Mouse (Mus musculus) Patski (cell line): ENCODE data around the gene Frat1. TPM values are rescaled to one million over a fixed set of nuclear protein-coding genes. Genes with fewer than 3 reads are reported as not detected.

Experiments
- ATAC-seq: fragments of 100-300 bp; one replicate; pipeline ENCODE4 v1.8.0; 2021
- CTCF ChIA-PET: fragments of 350-600 bp; sonication (Branson Sonifier 250); formaldehyde crosslinking; loops from one replicate; lab custom pipeline; 2022; ENCODE audit warnings: inconsistent platforms; lab: Charles Lee
- POLR2A ChIA-PET: fragments of 350-600 bp; sonication (Branson Sonifier 250); formaldehyde crosslinking; loops from one replicate; lab custom pipeline; 2022; ENCODE audit warnings: antibody characterized with exemption, inconsistent platforms; lab: Charles Lee
- DNase-seq: peaks from one replicate; pipeline ENCODE4 v3.0.0-alpha.2; 2011; ENCODE audit warnings: low read depth, low spot score
- H3K27me3 ChIP-seq: fragments of 371-371 bp; one replicate; pipeline ENCODE4 v1.5.1; 2021
- CTCF ChIP-seq: fragments of 100-300 bp; IDR thresholded peaks from one replicate; pipeline ENCODE4 v1.5.1; 2021
- in situ Hi-C: fragments of 300-500 bp; cut with MboI; formaldehyde crosslinking; loops from 3 replicates; pipeline ENCODE4 v1.11.1; 2018; ENCODE audit warnings: low pct_unique_long_range_greater_than_20kb, mixed read lengths
- polyA plus RNA-seq: library from polyadenylated mRNA; unstranded; gene quantifications from one replicate; pipeline ENCODE4 v1.2.3, GENCODE M21; 2021

Gene Frat1
- polyA plus RNA-seq, 1 experiment from 2014 or later = 3.9 TPM

DNA sequence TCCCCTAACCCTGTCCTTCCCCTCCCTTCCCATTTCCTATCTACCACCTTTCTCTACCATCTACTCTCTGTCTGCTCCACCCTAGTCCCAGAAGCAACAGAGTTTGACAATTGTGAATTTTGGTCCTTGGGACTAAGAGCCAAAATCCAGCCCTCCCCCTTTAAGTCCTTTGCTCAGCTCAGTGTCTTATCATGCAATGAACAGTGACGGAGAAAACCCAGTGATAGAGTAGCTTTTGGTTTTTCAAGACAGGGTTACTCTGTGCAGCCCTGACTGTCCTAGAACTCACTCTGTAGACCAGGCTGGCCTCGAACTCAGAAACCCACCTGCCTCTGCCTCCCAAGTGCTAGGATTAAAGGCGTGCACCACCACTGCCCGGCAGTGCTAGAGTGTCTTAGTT is 16.4 kb upstream of the Frat1 start:
- POLR2A ChIA-PET = no interaction called here
- TF ChIP-seq CTCF = no peak
- in situ Hi-C loops = no loop called here
- peaks cover 12% of the 10 kb centered on the region for H3K27me3 ChIP-seq
- CTCF ChIA-PET = interaction anchor here (1.1 kb wide), 1 partner anchor 10 kb away, joined by 4 read pairs; no protein-coding TSS in a partner anchor
- DNase-seq (no peak), ATAC-seq (no peak)

DNA sequence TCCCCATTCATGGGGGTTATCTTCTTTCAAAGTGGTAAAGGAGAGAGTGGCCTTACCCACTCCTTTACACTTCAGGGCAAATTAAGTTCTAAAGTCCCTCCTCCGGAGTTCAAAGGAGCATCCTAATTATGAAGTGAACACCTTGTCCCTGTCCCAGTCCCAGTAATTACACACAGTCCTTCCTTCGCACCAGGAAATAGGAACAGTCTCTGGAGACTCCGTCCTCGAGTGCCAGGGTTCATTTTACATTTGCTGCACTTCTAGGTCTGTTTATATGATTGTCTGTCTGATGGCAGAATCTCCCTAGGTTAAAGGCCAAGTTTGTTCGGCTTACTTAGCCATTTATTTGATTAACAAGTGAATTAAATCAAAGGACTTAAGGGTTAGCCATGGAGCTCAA is 13.4 kb upstream of the Frat1 start:
- POLR2A ChIA-PET = no interaction called here
- DNase-seq = no peak
- no peak for ATAC-seq
- no peak for TF ChIP-seq CTCF
- peaks cover 22% of the 10 kb centered on the region for H3K27me3 ChIP-seq
- in situ Hi-C loops = no loop called here
- CTCF ChIA-PET = no interaction called here

GRCm38 (mm10) chr19:41816915-41817314 is 12.9 kb upstream of the Frat1 start:
- ChIA-PET POLR2A (no interaction called here), CTCF (no interaction called here)
- no peak for TF ChIP-seq CTCF
- H3K27me3 ChIP-seq = peaks cover 22% of the 10 kb centered on the region
- DNase-seq (no peak), ATAC-seq (no peak)
- in situ Hi-C loops = no loop called here

DNA sequence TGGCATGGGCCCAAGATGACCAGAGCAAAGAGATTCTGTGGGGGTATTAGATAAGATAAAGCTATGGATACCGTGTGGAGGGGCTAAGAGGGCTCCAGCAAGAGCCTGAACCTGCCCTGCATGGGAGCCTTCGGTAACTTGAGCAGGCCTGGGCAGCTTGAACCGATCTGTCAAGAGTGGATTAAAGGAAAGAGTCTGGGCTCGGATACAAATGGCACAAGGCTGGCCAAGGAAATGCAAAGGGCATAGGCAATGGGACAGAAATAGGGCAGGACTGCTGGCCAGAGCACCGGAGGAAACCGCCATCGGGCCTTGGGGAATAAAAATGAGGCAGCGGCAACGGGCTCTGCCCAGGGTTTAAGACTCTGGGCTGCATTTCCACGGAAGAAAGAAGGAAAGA is 12.4 kb upstream of the Frat1 start:
- ChIA-PET POLR2A (no interaction called here), CTCF (no interaction called here)
- no peak for TF ChIP-seq CTCF
- DNase-seq (no peak), ATAC-seq (no peak)
- in situ Hi-C loops = no loop called here
- peaks cover 23% of the 10 kb centered on the region for H3K27me3 ChIP-seq

DNA sequence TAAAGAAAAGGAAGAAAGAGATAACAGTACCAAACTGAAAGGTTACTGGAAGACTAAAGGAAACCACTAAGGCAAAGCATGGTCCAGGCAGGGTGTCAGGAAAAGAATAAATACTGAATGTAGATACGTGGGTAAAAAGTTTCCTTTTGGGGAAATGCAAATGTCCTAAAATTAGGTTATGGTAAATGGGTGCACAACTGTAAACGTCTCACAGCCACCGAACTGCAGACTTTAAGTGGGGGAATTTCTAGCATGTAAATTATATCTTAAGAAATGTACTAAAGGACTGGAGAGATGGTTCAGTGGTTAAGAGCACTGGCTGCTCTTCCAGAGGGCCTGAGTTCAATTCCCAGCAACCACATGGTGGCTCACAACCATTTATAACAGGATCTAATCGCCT is 11.0 kb upstream of the Frat1 start:
- TF ChIP-seq CTCF = no peak
- no peak for DNase-seq
- POLR2A ChIA-PET = no interaction called here
- peaks cover 28% of the 10 kb centered on the region for H3K27me3 ChIP-seq
- no peak for ATAC-seq
- CTCF ChIA-PET = no interaction called here
- in situ Hi-C loops = no loop called here

GRCm38 (mm10) chr19:41821436-41821835 is 8.3 kb upstream of the Frat1 start:
- no peak for ATAC-seq
- no peak for DNase-seq
- no peak for TF ChIP-seq CTCF
- peaks cover 37% of the 10 kb centered on the region for H3K27me3 ChIP-seq
- CTCF ChIA-PET = no interaction called here
- POLR2A ChIA-PET = interaction anchor here (0.5 kb wide), 1 partner anchor 8 kb away, joined by 3 read pairs; no protein-coding TSS in a partner anchor
- in situ Hi-C loops = no loop called here

DNA sequence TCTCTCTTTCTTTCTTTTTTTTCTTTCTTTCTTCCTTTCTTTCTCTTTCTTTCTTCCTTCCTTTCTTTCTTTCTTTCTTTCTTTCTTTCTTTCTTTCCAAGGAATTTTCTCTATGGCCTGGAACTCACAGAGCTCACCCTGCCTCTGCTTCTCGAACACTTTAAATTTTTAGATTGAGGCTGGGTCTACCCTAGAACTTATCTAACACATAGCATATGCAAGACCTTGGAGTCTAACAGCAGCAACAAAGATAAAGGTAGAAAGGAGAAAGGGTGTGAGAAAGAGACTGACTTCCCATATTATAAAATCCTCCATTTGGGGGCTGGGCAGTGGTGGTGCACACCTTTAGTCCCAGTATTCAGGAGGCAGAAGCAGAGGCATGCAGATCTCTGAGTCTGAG is 7.2 kb upstream of the Frat1 start:
- ATAC-seq = no peak
- in situ Hi-C loops = no loop called here
- no peak for DNase-seq
- POLR2A ChIA-PET = interaction anchor here (0.6 to 0.7 kb wide), 2 partner anchors 8 to 563 kb away, joined by 3 read pairs; no protein-coding TSS in a partner anchor
- TF ChIP-seq CTCF = no peak
- CTCF ChIA-PET = no interaction called here
- H3K27me3 ChIP-seq = peaks cover 37% of the 10 kb centered on the region

DNA sequence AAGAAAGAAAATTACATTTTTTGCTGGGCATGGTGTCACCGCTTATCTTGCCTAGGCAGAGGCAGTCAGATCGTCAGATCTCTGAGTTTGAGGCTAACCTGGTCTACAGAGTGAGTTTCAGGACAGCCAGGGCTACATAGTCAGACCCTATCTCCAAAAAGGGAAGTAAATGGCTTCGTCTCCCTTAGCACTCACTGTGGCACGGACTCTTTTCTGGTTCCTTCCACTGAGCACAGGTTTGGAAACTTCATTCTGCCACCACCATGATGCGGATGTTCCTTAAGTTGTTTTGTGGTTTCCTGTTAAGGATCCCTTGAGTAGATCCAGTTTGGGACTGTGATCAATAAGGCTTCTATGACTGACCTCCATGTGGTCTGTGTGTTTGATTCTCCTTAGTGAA is 4.8 kb upstream of the Frat1 start:
- POLR2A ChIA-PET = no interaction called here
- peaks cover 24% of the 10 kb centered on the region for H3K27me3 ChIP-seq
- TF ChIP-seq CTCF = no peak
- in situ Hi-C loops = no loop called here
- CTCF ChIA-PET = no interaction called here
- no peak for ATAC-seq
- no peak for DNase-seq

DNA sequence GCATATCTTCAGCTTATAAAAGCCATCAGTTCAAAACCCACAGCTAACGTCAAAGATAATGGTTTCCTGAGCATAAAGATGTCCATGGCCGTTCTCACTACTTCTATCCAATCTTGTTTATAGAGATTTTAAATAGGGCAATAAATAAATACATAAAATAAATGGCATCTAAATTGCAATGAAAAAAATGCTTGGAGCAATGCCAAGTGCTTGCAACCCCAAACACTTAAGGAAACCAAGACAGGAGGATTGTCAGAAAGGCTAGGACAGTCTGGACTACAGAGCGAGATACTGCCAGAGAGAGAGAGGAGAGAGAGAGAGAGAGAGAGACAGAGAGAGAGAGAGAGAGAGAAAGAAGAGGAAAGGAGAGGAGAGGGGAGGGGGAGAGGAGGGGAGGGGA is 3.2 kb upstream of the Frat1 start:
- TF ChIP-seq CTCF = no peak
- DNase-seq (no peak), ATAC-seq (no peak)
- peaks cover 24% of the 10 kb centered on the region for H3K27me3 ChIP-seq
- POLR2A ChIA-PET = interaction anchor here (0.6 kb wide), 1 partner anchor 814 kb away, joined by 5 read pairs; no protein-coding TSS in a partner anchor
- CTCF ChIA-PET = no interaction called here
- in situ Hi-C loops = no loop called here

DNA sequence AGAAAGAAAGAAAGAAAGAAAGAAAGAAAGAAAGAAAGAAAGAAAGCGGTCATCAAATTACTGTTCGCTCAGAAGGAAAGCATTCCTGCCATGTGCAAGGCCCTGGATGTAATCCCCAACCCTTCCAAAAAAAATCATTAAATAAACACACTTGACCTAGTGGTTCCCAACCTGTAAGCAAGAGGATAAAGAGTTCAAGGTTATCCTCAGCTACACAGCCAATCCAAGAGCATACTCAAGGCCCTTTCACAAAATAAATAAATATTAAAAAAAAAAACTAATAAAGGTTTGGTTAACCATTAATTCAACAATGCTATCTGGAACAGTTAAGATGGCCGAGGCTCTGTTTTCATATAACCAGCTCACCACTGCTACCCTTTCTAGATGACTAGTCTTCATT is 829 bp upstream of the Frat1 start:
- no peak for DNase-seq
- peaks cover 12% of the 10 kb centered on the region for H3K27me3 ChIP-seq
- ATAC-seq = no peak
- CTCF ChIA-PET = no interaction called here
- TF ChIP-seq CTCF = no peak
- POLR2A ChIA-PET = interaction anchor here (0.6 kb wide), 1 partner anchor 8 kb away, joined by 3 read pairs; no protein-coding TSS in a partner anchor
- in situ Hi-C loops = no loop called here

GRCm38 (mm10) chr19:41830106-41831031 is 599 bp downstream of the Frat1 start:
- ATAC-seq = peak; percentile 73
- no peak for DNase-seq

More at GRCm38 (mm10) chr19:41830106-41831031, 599 bp downstream of the Frat1 start:
- in situ Hi-C loops = no loop called here
- POLR2A ChIA-PET = interaction anchor here (0.6 to 1.6 kb wide), 3 partner anchors 8 to 82 kb away, joined by 3 to 9 read pairs (median 4); partner anchors contain the start of gene Frat2
- H3K27me3 ChIP-seq = peaks cover 16% of the 10 kb centered on the region
- CTCF ChIA-PET = interaction anchor here (1.2 kb wide), 1 partner anchor 15 kb away, joined by 5 read pairs; no protein-coding TSS in a partner anchor
- TF ChIP-seq CTCF = no peak
